Mouse (Mus musculus): ENCODE results near the gene Sag. TPM values are rescaled to one million over a fixed set of nuclear protein-coding genes. Genes with fewer than 3 reads are reported as not detected.

Sag gene
- polyA plus RNA-seq, 1 experiment from 2014 or later, result 1.8 TPM

GRCm38 (mm10) chr1:87848237-87848996 is 44.9 kb downstream of the Sag start:
- Histone ChIP-seq H3K4me1 (replicated peaks; ENCODE audit: control insufficient read depth, insufficient read depth, low read length) (peaks cover 15% of the 10 kb centered on the region; the same call in 1 of the 2 replicates), H3K36me3 (replicated peaks; ENCODE audit: control insufficient read depth, insufficient read depth) (no peaks in the 10 kb centered on the region), H3K9ac (no peak overlapping the region), H3K4me2 (replicated peaks) (no peak overlapping the region), H3K9me3 (ENCODE audit: control insufficient read depth, low read length) (no peaks in the 10 kb centered on the region), H3K4me3 (replicated peaks; ENCODE audit: low read length) (no peak overlapping the region), H3K27me3 (ENCODE audit: control insufficient read depth, insufficient read depth, low read length) (no peaks in the 10 kb centered on the region), H3K27ac (no peak overlapping the region)
- no peak for DNase-seq (ENCODE audit: low spot score)
- WGBS, result 48% methylated on average over 11 of the region's 11 CpGs
- ATAC-seq (ENCODE audit: low FRiP score), result no peak

GRCm38 (mm10) chr1:87849278-87849677 is 45.8 kb downstream of the Sag start:
- peaks cover 19% of the 10 kb centered on the region for H3K4me1 ChIP-seq (replicated peaks; ENCODE audit: control insufficient read depth, insufficient read depth, low read length)
- no peak overlapping the region for H3K27ac ChIP-seq
- no peaks in the 10 kb centered on the region for H3K9me3 ChIP-seq (ENCODE audit: control insufficient read depth, low read length)
- H3K9ac ChIP-seq, result no peak overlapping the region
- no peaks in the 10 kb centered on the region for H3K27me3 ChIP-seq (ENCODE audit: control insufficient read depth, insufficient read depth, low read length)
- ATAC-seq (ENCODE audit: low FRiP score) (no peak), DNase-seq (ENCODE audit: low spot score) (no peak)
- no peak overlapping the region for H3K4me3 ChIP-seq (replicated peaks; ENCODE audit: low read length)
- H3K4me2 ChIP-seq (replicated peaks), result no peak overlapping the region
- no peaks in the 10 kb centered on the region for H3K36me3 ChIP-seq (replicated peaks; ENCODE audit: control insufficient read depth, insufficient read depth)
- whole genome bisulfite sequencing, result 75% methylated on average over 5 of the region's 5 CpGs

- DNase-seq (ENCODE audit: low spot score) (no peak), ATAC-seq (ENCODE audit: low FRiP score) (no peak)
- Histone ChIP-seq H3K27me3 (ENCODE audit: control insufficient read depth, insufficient read depth, low read length) (no peaks in the 10 kb centered on the region), H3K4me1 (replicated peaks; ENCODE audit: control insufficient read depth, insufficient read depth, low read length) (peaks cover 33% of the 10 kb centered on the region), H3K4me3 (replicated peaks; ENCODE audit: low read length) (no peak overlapping the region), H3K4me2 (replicated peaks) (no peak overlapping the region), H3K36me3 (replicated peaks; ENCODE audit: control insufficient read depth, insufficient read depth) (no peaks in the 10 kb centered on the region), H3K9me3 (ENCODE audit: control insufficient read depth, low read length) (no peaks in the 10 kb centered on the region), H3K9ac (no peak overlapping the region), H3K27ac (no peak overlapping the region)
- WGBS, result 91% methylated on average over 3 of the region's 3 CpGs
These were observed 47.9 kb downstream of the Sag start for GRCm38 (mm10) chr1:87851344-87851743.

- Histone ChIP-seq H3K27me3 (ENCODE audit: control insufficient read depth, insufficient read depth, low read length) (no peaks in the 10 kb centered on the region), H3K9ac (no peak overlapping the region; the same call in 1 of the 2 replicates), H3K4me2 (replicated peaks) (peak overlapping the region; percentile 96), H3K9me3 (ENCODE audit: control insufficient read depth, low read length) (no peaks in the 10 kb centered on the region), H3K4me3 (replicated peaks; ENCODE audit: low read length) (peak overlapping the region; percentile 95), H3K27ac (no peak overlapping the region), H3K4me1 (replicated peaks; ENCODE audit: control insufficient read depth, insufficient read depth, low read length) (peaks cover 33% of the 10 kb centered on the region), H3K36me3 (replicated peaks; ENCODE audit: control insufficient read depth, insufficient read depth) (no peaks in the 10 kb centered on the region)
- no peak for ATAC-seq (ENCODE audit: low FRiP score)
- 54% methylated on average over 5 of the region's 5 CpGs for WGBS
- no peak for DNase-seq (ENCODE audit: low spot score)
These were observed 48.8 kb downstream of the Sag start for GRCm38 (mm10) chr1:87852081-87852790.

- Histone ChIP-seq H3K4me2 (replicated peaks) (peak within 1 kb of the TSS; percentile 96), H3K27ac (peak within 1 kb of the TSS; percentile 78; the same call in 1 of the 2 replicates), H3K27me3 (ENCODE audit: control insufficient read depth, insufficient read depth, low read length) (no peaks in the 10 kb centered on the region), H3K4me1 (replicated peaks; ENCODE audit: control insufficient read depth, insufficient read depth, low read length) (peaks cover 33% of the 10 kb centered on the region), H3K4me3 (replicated peaks; ENCODE audit: low read length) (peak within 1 kb of the TSS; percentile 95), H3K36me3 (replicated peaks; ENCODE audit: control insufficient read depth, insufficient read depth) (no peaks in the 10 kb centered on the region), H3K9ac (peak within 1 kb of the TSS; percentile 93), H3K9me3 (ENCODE audit: control insufficient read depth, low read length) (no peaks in the 10 kb centered on the region)
- peak; percentile 95 for ATAC-seq (ENCODE audit: low FRiP score)
- DNase-seq (ENCODE audit: low spot score), result peak; percentile 84
- 1% methylated on average over 33 of the region's 74 CpGs for WGBS
These were observed 49.6 kb downstream of the Sag start, which contains the start of gene Dgkd for GRCm38 (mm10) chr1:87852892-87853600. TSS of gene Dgkd (plus strand) at chr1:87853287.

GRCm38 (mm10) chr1:87853601-87854361 is 50.3 kb downstream of the Sag start:
- ATAC-seq (ENCODE audit: low FRiP score), result peak; percentile 59
- under 1% methylated on average over 45 of the region's 48 CpGs for WGBS
- Histone ChIP-seq H3K27ac (peak overlapping the region; percentile 78; the same call in 1 of the 2 replicates), H3K4me3 (replicated peaks; ENCODE audit: low read length) (peak overlapping the region; percentile 95), H3K27me3 (ENCODE audit: control insufficient read depth, insufficient read depth, low read length) (no peaks in the 10 kb centered on the region), H3K4me1 (replicated peaks; ENCODE audit: control insufficient read depth, insufficient read depth, low read length) (peaks cover 27% of the 10 kb centered on the region), H3K4me2 (replicated peaks) (peak overlapping the region; percentile 96), H3K36me3 (replicated peaks; ENCODE audit: control insufficient read depth, insufficient read depth) (no peaks in the 10 kb centered on the region), H3K9ac (peak overlapping the region; percentile 93), H3K9me3 (ENCODE audit: control insufficient read depth, low read length) (no peaks in the 10 kb centered on the region)
- peak; percentile 57 for DNase-seq (ENCODE audit: low spot score)

- Histone ChIP-seq H3K27me3 (ENCODE audit: control insufficient read depth, insufficient read depth, low read length) (no peaks in the 10 kb centered on the region), H3K27ac (no peak overlapping the region), H3K4me1 (replicated peaks; ENCODE audit: control insufficient read depth, insufficient read depth, low read length) (peaks cover 22% of the 10 kb centered on the region), H3K36me3 (replicated peaks; ENCODE audit: control insufficient read depth, insufficient read depth) (no peaks in the 10 kb centered on the region), H3K9ac (peak overlapping the region; percentile 93), H3K4me3 (replicated peaks; ENCODE audit: low read length) (peak overlapping the region; percentile 95), H3K4me2 (replicated peaks) (peak overlapping the region; percentile 96), H3K9me3 (ENCODE audit: control insufficient read depth, low read length) (no peaks in the 10 kb centered on the region)
- no peak for ATAC-seq (ENCODE audit: low FRiP score)
- no peak for DNase-seq (ENCODE audit: low spot score)
- WGBS, result 34% methylated on average over 6 of the region's 6 CpGs
These were observed 50.9 kb downstream of the Sag start for GRCm38 (mm10) chr1:87854411-87854810.

- Histone ChIP-seq H3K27ac (no peak overlapping the region), H3K4me2 (replicated peaks) (peak overlapping the region; percentile 96), H3K36me3 (replicated peaks; ENCODE audit: control insufficient read depth, insufficient read depth) (no peaks in the 10 kb centered on the region), H3K4me3 (replicated peaks; ENCODE audit: low read length) (peak overlapping the region; percentile 95), H3K9me3 (ENCODE audit: control insufficient read depth, low read length) (no peaks in the 10 kb centered on the region), H3K4me1 (replicated peaks; ENCODE audit: control insufficient read depth, insufficient read depth, low read length) (peaks cover 22% of the 10 kb centered on the region), H3K27me3 (ENCODE audit: control insufficient read depth, insufficient read depth, low read length) (no peaks in the 10 kb centered on the region), H3K9ac (peak overlapping the region; percentile 93; the same call in 1 of the 2 replicates)
- ATAC-seq (ENCODE audit: low FRiP score) (no peak), DNase-seq (ENCODE audit: low spot score) (no peak)
- 33% methylated on average over 2 of the region's 2 CpGs for WGBS
These were observed 51.4 kb downstream of the Sag start for GRCm38 (mm10) chr1:87854851-87855251.

Data from hindbrain, embryonic 14.5 days (tissue).